Mouse (Mus musculus) kidney, adult 9 months (tissue): ENCODE results near the gene Stx18.

ENCODE experiments used
- DNase-seq: peaks from one replicate; pipeline ENCODE4 v3.0.0; 2022

The Stx18 gene

GRCm38 (mm10) chr5:38140893-38141292, 102.4 kb downstream of the Stx18 start:
- peak; percentile 46 for DNase-seq

- peak; percentile 39 for DNase-seq
Observed at GRCm38 (mm10) chr5:38146524-38146923, 108.0 kb downstream of the Stx18 start.

GRCm38 (mm10) chr5:38151264-38151663, 112.7 kb downstream of the Stx18 start:
- no peak for DNase-seq

GRCm38 (mm10) chr5:38152201-38153108, 113.9 kb downstream of the Stx18 start:
- no peak for DNase-seq

GRCm38 (mm10) chr5:38153636-38154035, 115.1 kb downstream of the Stx18 start:
- DNase-seq: no peak

- no peak for DNase-seq
Observed at GRCm38 (mm10) chr5:38157481-38158020, 119.0 kb downstream of the Stx18 start.

- no peak for DNase-seq
Observed at GRCm38 (mm10) chr5:38158501-38158946, 120.0 kb downstream of the Stx18 start.

GRCm38 (mm10) chr5:38158947-38159633, 120.5 kb downstream of the Stx18 start:
- peak; percentile 27 for DNase-seq

GRCm38 (mm10) chr5:38159634-38160413, 121.3 kb downstream of the Stx18 start, which contains the start of gene Nsg1:
Nsg1 (minus strand) TSS chr5:38159907.
- DNase-seq: no peak

- DNase-seq: peak; percentile 26
Observed at GRCm38 (mm10) chr5:38168497-38168896, 130.0 kb downstream of the Stx18 start.

- DNase-seq: no peak
Observed at GRCm38 (mm10) chr5:38173766-38174165, 135.2 kb downstream of the Stx18 start.

GRCm38 (mm10) chr5:38174256-38174912, 135.8 kb downstream of the Stx18 start:
- no peak for DNase-seq

- no peak for DNase-seq
Observed at GRCm38 (mm10) chr5:38184688-38185285, 146.2 kb downstream of the Stx18 start.

- no peak for DNase-seq
Observed at GRCm38 (mm10) chr5:38187006-38187405, 148.5 kb downstream of the Stx18 start.
